ENCODE assay signal across 9 mouse cellular contexts in the genomic region with DNA sequence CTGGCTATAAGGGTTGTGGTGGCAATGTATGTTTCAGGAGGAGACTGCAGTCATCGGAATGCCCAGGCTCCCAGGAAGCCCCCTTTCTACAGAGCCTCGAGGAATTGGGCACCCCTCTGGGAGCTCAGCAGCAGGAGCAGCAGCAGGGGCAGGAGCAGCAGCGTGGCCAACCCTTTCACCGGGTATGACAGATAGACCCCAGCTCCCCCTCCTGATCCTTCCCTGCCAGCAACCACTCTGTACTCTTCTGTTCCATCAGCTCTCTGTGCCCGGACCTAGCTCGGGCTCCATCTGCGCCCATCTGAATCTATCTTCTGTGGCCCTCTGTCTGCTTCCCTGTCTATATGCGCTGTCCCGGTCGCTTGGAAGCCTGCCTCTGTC. TPM values are rescaled to one million over a fixed set of nuclear protein-coding genes. Genes with fewer than 3 reads are reported as not detected.
DNase-seq lines count a peak whose midpoint lies in the region; ATAC-seq lines count a peak whose summit lies in the region.
"Had no signal": no experiment of that assay in that cellular context is flagged by ENCODE, and none has a peak within 500 bp of the region (broad histone marks: within the 10 kb centered on the region; RNA-seq: fewer than 3 reads in every experiment).

No protein-coding gene starts in this region.

- peak overlapping the region; percentile 43 for H3K4me2 ChIP-seq in limb, embryonic 15.5 days
- H3K4me2 ChIP-seq in stomach, embryonic 16.5 days (ENCODE audit: low read depth, low read length) = peak overlapping the region; percentile 54

- no peaks in the 10 kb centered on the region for H3K27me3 ChIP-seq in megakaryocyte, embryonic 14.5 days (replicated peaks)
- H3K27me3 ChIP-seq in limb, embryonic 15.5 days = no peaks in the 10 kb centered on the region
- H3K27me3 ChIP-seq in stomach, embryonic 16.5 days (ENCODE audit: control insufficient read depth, insufficient read depth, low read length) = no peaks in the 10 kb centered on the region

- peak overlapping the region; percentile 27; the same call in 1 of the 2 replicates for H3K9ac ChIP-seq in limb, embryonic 15.5 days
- H3K9ac ChIP-seq in stomach, embryonic 16.5 days (ENCODE audit: low read length) = peak overlapping the region; percentile 64

- peak overlapping the region; percentile 92 for H3K4me3 ChIP-seq in megakaryocyte, embryonic 14.5 days (replicated peaks)
- peak overlapping the region; percentile 22 for H3K4me3 ChIP-seq in limb, embryonic 15.5 days
- H3K4me3 ChIP-seq in stomach, embryonic 16.5 days (replicated peaks; ENCODE audit: low read length) = peak overlapping the region; percentile 33

- H3K27ac ChIP-seq in limb, embryonic 15.5 days = no peak overlapping the region
- no peak overlapping the region for H3K27ac ChIP-seq in stomach, embryonic 16.5 days (ENCODE audit: low read length)

- DNase-seq in cerebellum, adult 18-20 months = no peak
- DNase-seq in retina, postnatal 1 day = no peak
- DNase-seq in frontal cortex, postnatal 14 days (ENCODE audit: low spot score in 2 of 2) = no peak

- H3K36me3 ChIP-seq in megakaryocyte, embryonic 14.5 days (replicated peaks; ENCODE audit: low read length) = peaks cover 15% of the 10 kb centered on the region
- H3K36me3 ChIP-seq in limb, embryonic 15.5 days = no peaks in the 10 kb centered on the region
- H3K36me3 ChIP-seq in stomach, embryonic 16.5 days (ENCODE audit: control insufficient read depth, insufficient read depth, low read length) = no peaks in the 10 kb centered on the region

- H3K4me1 ChIP-seq in megakaryocyte, embryonic 14.5 days = peaks cover 77% of the 10 kb centered on the region
- peaks cover 12% of the 10 kb centered on the region for H3K4me1 ChIP-seq in limb, embryonic 15.5 days
- H3K4me1 ChIP-seq in stomach, embryonic 16.5 days (ENCODE audit: control insufficient read depth, insufficient read depth, low read length) = peaks cover 4% of the 10 kb centered on the region; the same call in 1 of the 2 replicates

- 30% methylated on average over 10 of the region's 10 CpGs for WGBS in limb, embryonic 15.5 days
- whole genome bisulfite sequencing in stomach, embryonic 16.5 days = 28% methylated on average over 10 of the region's 10 CpGs

- H3K9me3 ChIP-seq in megakaryocyte, embryonic 14.5 days = no peaks in the 10 kb centered on the region
- no peaks in the 10 kb centered on the region for H3K9me3 ChIP-seq in limb, embryonic 15.5 days
- no peaks in the 10 kb centered on the region for H3K9me3 ChIP-seq in stomach, embryonic 16.5 days (replicated peaks; ENCODE audit: control insufficient read depth, low read length)

- peak; percentile 51; the same call in 1 of the 2 replicates for ATAC-seq in cerebellum, adult (ENCODE audit: insufficient number of reproducible peaks, low FRiP score, low TSS enrichment)
- ATAC-seq in megakaryocyte, adult 5-6 weeks (ENCODE audit: poor library complexity, severe bottlenecking) = no peak
- 0 out of 2 replicates have a peak, but pooled peaks have one; percentile 37 for ATAC-seq in limb, embryonic 15.5 days (ENCODE audit: insufficient number of reproducible peaks, low FRiP score, low TSS enrichment, low read depth)
- peak; percentile 27; the same call in 1 of the 2 replicates for ATAC-seq in stomach, embryonic 16.5 days (ENCODE audit: insufficient read depth, low FRiP score)

RNA-seq across cellular contexts. Expression of a gene that starts 2.0 kb away (rescaled TPM):
- polyA plus RNA-seq in megakaryocyte, embryonic 14.5 days (2012; ENCODE audit: insufficient read depth, low replicate concordance) = 302 and 446 TPM in 2 replicates
- total RNA-seq in megakaryocyte, adult 5-6 weeks (2015) = 71.1 and 85.9 TPM in 2 replicates
- 49.6 and 73.1 TPM in 2 replicates for total RNA-seq in megakaryocyte, adult 5-6 weeks (2017)
- 84.9 and 97.3 TPM in 2 replicates for polyA plus RNA-seq in limb, embryonic 15.5 days (2015; fragmentation: Nextera tagmentation; extraction: Ambion mirVana)
- 75.4 and 81.3 TPM in 2 replicates for polyA plus RNA-seq in stomach, embryonic 16.5 days (2015; fragmentation: Nextera tagmentation; extraction: Ambion mirVana)

RNA-seq across cellular contexts. Expression of a gene that starts 32.1 kb away (rescaled TPM):
- polyA plus RNA-seq in megakaryocyte, embryonic 14.5 days (2012; ENCODE audit: insufficient read depth, low replicate concordance) = 111 and 307 TPM in 2 replicates
- total RNA-seq in megakaryocyte, adult 5-6 weeks (2015) = 207 and 216 TPM in 2 replicates
- total RNA-seq in megakaryocyte, adult 5-6 weeks (2017) = 93.2 and 107 TPM in 2 replicates
- 347 and 365 TPM in 2 replicates for polyA plus RNA-seq in limb, embryonic 15.5 days (2015; fragmentation: Nextera tagmentation; extraction: Ambion mirVana)
- polyA plus RNA-seq in stomach, embryonic 16.5 days (2015; fragmentation: Nextera tagmentation; extraction: Ambion mirVana) = 307 and 360 TPM in 2 replicates

RNA-seq across cellular contexts. Expression of a gene that starts 45.2 kb away (rescaled TPM):
- not detected in 2 replicates for polyA plus RNA-seq in megakaryocyte, embryonic 14.5 days (2012; ENCODE audit: insufficient read depth, low replicate concordance)
- not detected in 2 replicates for total RNA-seq in megakaryocyte, adult 5-6 weeks (2015)
- total RNA-seq in megakaryocyte, adult 5-6 weeks (2017) = not detected in 2 replicates
- polyA plus RNA-seq in limb, embryonic 15.5 days (2015; fragmentation: Nextera tagmentation; extraction: Ambion mirVana) = 0.19 TPM in 1 of 2 replicates, not detected in the other
- not detected in 2 replicates for polyA plus RNA-seq in stomach, embryonic 16.5 days (2015; fragmentation: Nextera tagmentation; extraction: Ambion mirVana)
- total RNA-seq: common myeloid progenitor, adult 5-6 weeks had no signal

RNA-seq across cellular contexts. Expression of a gene that starts 54.2 kb away (rescaled TPM):
- polyA plus RNA-seq in megakaryocyte, embryonic 14.5 days (2012; ENCODE audit: insufficient read depth, low replicate concordance) = 26.1 and 51.5 TPM in 2 replicates
- 10.5 and 14.5 TPM in 2 replicates for total RNA-seq in megakaryocyte, adult 5-6 weeks (2015)
- total RNA-seq in megakaryocyte, adult 5-6 weeks (2017) = 15.9 and 16.4 TPM in 2 replicates
- 39.6 and 44.1 TPM in 2 replicates for polyA plus RNA-seq in limb, embryonic 15.5 days (2015; fragmentation: Nextera tagmentation; extraction: Ambion mirVana)
- polyA plus RNA-seq in stomach, embryonic 16.5 days (2015; fragmentation: Nextera tagmentation; extraction: Ambion mirVana) = 33.3 and 34.0 TPM in 2 replicates

RNA-seq across cellular contexts. Expression of a gene that starts 54.9 kb away (rescaled TPM):
- 18.1 and 152 TPM in 2 replicates for polyA plus RNA-seq in megakaryocyte, embryonic 14.5 days (2012; ENCODE audit: insufficient read depth, low replicate concordance)
- total RNA-seq in megakaryocyte, adult 5-6 weeks (2015) = 31.3 TPM in 2 replicates
- 57.8 and 73.4 TPM in 2 replicates for total RNA-seq in megakaryocyte, adult 5-6 weeks (2017)
- 194 and 207 TPM in 2 replicates for polyA plus RNA-seq in limb, embryonic 15.5 days (2015; fragmentation: Nextera tagmentation; extraction: Ambion mirVana)
- polyA plus RNA-seq in stomach, embryonic 16.5 days (2015; fragmentation: Nextera tagmentation; extraction: Ambion mirVana) = 188 and 190 TPM in 2 replicates

Comparison
In these comparisons a context has a peak if more than half of its experiments do, and no peak if none do; other contexts are left out.
1. H3K4me3 ChIP-seq: peak in every context shown above with its lines; median percentile 92 in megakaryocyte, embryonic 14.5 days; 33 in stomach, embryonic 16.5 days; 22 in limb, embryonic 15.5 days.